Mouse (Mus musculus) heart, adult 2 months (tissue): ENCODE data around the gene Pklr. TPM values are rescaled to one million over a fixed set of nuclear protein-coding genes. Genes with fewer than 3 reads are reported as not detected.

Source experiments
- DNase-seq, 2 experiments: peaks; one replicate each; pipeline ENCODE4 v3.0.0; 2021
- H3K27ac ChIP-seq: fragments of 200-600 bp; 2 replicates; pipeline ENCODE4 v1.8.1; 2022
- H3K27me3 ChIP-seq: fragments of 200-500 bp; 2 replicates; pipeline ENCODE4 v1.6.1; 2012; ENCODE audit warnings: mild to moderate bottlenecking, low read length, inconsistent platforms, mixed read lengths; ENCODE audit not compliant: control insufficient read depth, insufficient read depth
- H3K36me3 ChIP-seq: fragments of 200-500 bp; 2 replicates; pipeline ENCODE4 v1.6.1; 2012; ENCODE audit warnings: low read length, inconsistent platforms; ENCODE audit not compliant: control insufficient read depth, insufficient read depth
- H3K4me1 ChIP-seq: fragments of 200-500 bp; 2 replicates; pipeline ENCODE4 v1.6.1; 2011; ENCODE audit warnings: low read length; ENCODE audit not compliant: control insufficient read depth, insufficient read depth
- H3K4me3 ChIP-seq: fragments of 200-600 bp; 2 replicates; pipeline ENCODE4 v1.8.1; 2022
- H3K79me2 ChIP-seq: fragments of 200-500 bp; replicated peaks from 2 replicates; pipeline ENCODE4 v1.6.1; 2012; ENCODE audit warnings: mild to moderate bottlenecking, inconsistent platforms, low read length, moderate library complexity, mixed read lengths; ENCODE audit not compliant: control insufficient read depth, insufficient read depth
- H3K9ac ChIP-seq: fragments of 200-500 bp; 2 replicates; pipeline ENCODE4 v1.6.1; 2012; ENCODE audit warnings: low read depth, mild to moderate bottlenecking, control low read depth, inconsistent platforms, low read length, mixed read lengths
- CTCF ChIP-seq: fragments of 200-600 bp; IDR thresholded peaks from 2 replicates; pipeline ENCODE4 v1.8.1; 2022; ENCODE audit warnings: antibody characterized with exemption, mild to moderate bottlenecking, moderate library complexity
- EP300 ChIP-seq: fragments of 200-500 bp; IDR thresholded peaks from 2 replicates; pipeline ENCODE4 v1.6.1; 2011; ENCODE audit warnings: low read depth, low read length, control low read depth; ENCODE audit not compliant: insufficient read depth
- POLR2A ChIP-seq: fragments of 200-500 bp; IDR thresholded peaks from 2 replicates; pipeline ENCODE4 v1.6.1; 2011; ENCODE audit warnings: mild to moderate bottlenecking, low read depth, low read length, control low read depth; ENCODE audit not compliant: insufficient read depth
- WGBS: fragments of 180-500 bp; shearing (Covaris S2); methylation state at CpG from one replicate; pipeline ENCODE4 v1.1.7; 2018; 5-methylcytosine and 5-hydroxymethylcytosine counted together
- intact Hi-C: fragments of 180-260 bp; cut with DNase I; formaldehyde crosslinking; loops from one replicate; pipeline ENCODE4 v1.15.1; 2025
- polyA plus RNA-seq: library from polyadenylated mRNA; depleted of rRNA; stranded (reverse); fragments of >200 nt; gene quantifications from 2 replicates; pipeline ENCODE4 v1.2.3, GENCODE M21; 2012
- total RNA-seq, 2 experiments: library from RNA; stranded (reverse); gene quantifications; 2 replicates each; pipeline ENCODE4 v1.2.3; 2021

Gene Pklr
- total and polyA plus RNA-seq, 3 experiments = 0.06 TPM; not detected in 2

DNA sequence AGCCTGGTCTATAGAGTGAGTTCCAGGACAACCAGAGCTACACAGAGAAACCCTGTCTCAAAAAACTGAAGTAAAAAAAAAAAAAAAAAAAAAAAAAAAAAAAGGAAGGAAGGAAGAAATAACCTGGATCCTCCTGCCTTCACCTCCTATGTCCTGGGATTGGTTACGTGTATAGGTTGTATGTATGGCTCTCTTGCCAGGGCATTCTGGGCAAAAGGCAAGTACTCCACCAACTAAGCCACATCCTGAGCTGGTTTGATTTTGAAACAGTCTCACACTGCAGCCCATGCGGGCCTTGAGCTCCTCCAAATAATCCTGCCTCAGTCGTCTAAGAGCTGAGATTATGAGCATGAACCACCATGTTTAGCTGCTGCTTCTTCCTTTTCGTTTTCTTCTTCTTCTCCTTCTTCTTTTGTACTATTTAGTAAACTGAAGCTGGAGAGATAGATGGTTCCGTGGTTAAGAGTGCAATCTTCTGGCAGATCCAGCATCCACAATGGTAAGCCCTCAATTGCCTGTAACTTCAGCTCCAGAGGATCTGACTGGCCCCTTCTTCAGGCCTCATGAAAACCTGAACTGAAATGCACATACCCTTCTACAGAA, 27.8 kb downstream of the Pklr start:
- WGBS = 70% methylated on average over 5 of the region's 5 CpGs
- TF ChIP-seq POLR2A = no peak
- no peak for TF ChIP-seq EP300
- TF ChIP-seq CTCF = no peak
- intact Hi-C loops = loop anchor here (2.0 to 10.0 kb wide), 2 partner anchors 51 to 219 kb away; partner anchors contain the start of gene Thbs3
- H3K27me3 ChIP-seq = no peaks in the 10 kb centered on the region
- no peaks in the 10 kb centered on the region; the same call in 1 of the 2 replicates for H3K36me3 ChIP-seq
- DNase-seq = no peak
- peaks cover 2% of the 10 kb centered on the region for H3K4me1 ChIP-seq
- H3K79me2 ChIP-seq = no peaks in the 10 kb centered on the region; the same call in 1 of the 2 replicates
- peak overlapping the region; percentile 68 for H3K4me3 ChIP-seq
- no peak overlapping the region for H3K9ac ChIP-seq
- H3K27ac ChIP-seq = peak overlapping the region; percentile 93

GRCm38 (mm10) chr3:89164506-89165267, 28.7 kb downstream of the Pklr start, which contains the start of gene Clk2:
Gene Clk2 (plus strand): TSS chr3:89164795.
- Histone ChIP-seq H3K9ac (peak within 1 kb of the TSS; percentile 90), H3K27ac (peak within 1 kb of the TSS; percentile 93), H3K4me3 (peak within 1 kb of the TSS; percentile 68), H3K36me3 (no peaks in the 10 kb centered on the region; the same call in 1 of the 2 replicates), H3K79me2 (no peaks in the 10 kb centered on the region; the same call in 1 of the 2 replicates), H3K4me1 (peaks cover 2% of the 10 kb centered on the region), H3K27me3 (no peaks in the 10 kb centered on the region)
- DNase-seq = peak; percentile 97
- intact Hi-C loops = loop anchor here (2.0 to 10.0 kb wide), 2 partner anchors 50 to 220 kb away; partner anchors contain the start of gene Thbs3
- under 1% methylated on average over 73 of the region's 79 CpGs for WGBS
- no peak for TF ChIP-seq CTCF
- peak; percentile 93 for TF ChIP-seq POLR2A

DNA sequence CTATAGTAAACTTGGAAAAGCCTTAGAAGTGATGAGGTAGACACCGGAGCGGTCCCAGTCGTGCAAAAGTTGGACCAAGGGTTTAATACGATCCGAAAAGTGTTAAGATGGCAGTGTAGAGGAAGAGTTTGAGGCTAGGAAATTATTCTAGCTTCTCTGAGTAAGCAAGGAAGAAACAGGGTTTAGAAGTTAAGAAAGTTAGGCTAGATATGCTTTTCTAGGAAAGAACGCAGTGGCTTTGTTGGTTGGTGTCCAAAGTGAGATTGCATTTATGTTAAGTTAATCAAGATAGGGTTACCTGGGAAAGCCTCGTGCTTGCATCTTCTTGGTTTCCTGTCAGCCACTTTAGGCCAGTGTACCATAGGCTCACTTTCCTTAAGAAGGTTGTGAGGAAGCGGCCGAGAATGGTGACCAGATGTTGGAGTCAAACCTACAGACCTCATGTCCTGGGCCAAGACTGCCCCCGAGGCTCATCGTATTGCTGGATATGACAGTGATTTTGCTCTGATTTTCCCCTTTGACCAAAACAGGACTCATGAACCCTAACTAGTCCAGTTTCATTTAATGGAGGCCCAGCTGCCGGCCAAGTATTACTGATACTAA, 29.4 kb downstream of the Pklr start:
- Histone ChIP-seq H3K9ac (peak overlapping the region; percentile 90), H3K36me3 (no peaks in the 10 kb centered on the region; the same call in 1 of the 2 replicates), H3K4me3 (peak overlapping the region; percentile 68), H3K27ac (peak overlapping the region; percentile 93), H3K27me3 (no peaks in the 10 kb centered on the region), H3K4me1 (peaks cover 2% of the 10 kb centered on the region), H3K79me2 (no peaks in the 10 kb centered on the region; the same call in 1 of the 2 replicates)
- no peak for DNase-seq
- 13% methylated on average over 12 of the region's 12 CpGs for WGBS
- TF ChIP-seq EP300 (no peak), CTCF (no peak), POLR2A (no peak)
- intact Hi-C loops = loop anchor here (2.0 to 10.0 kb wide), 2 partner anchors 49 to 221 kb away; partner anchors contain the start of gene Thbs3

- Histone ChIP-seq H3K27ac (no peak overlapping the region), H3K36me3 (no peaks in the 10 kb centered on the region; the same call in 1 of the 2 replicates), H3K79me2 (no peaks in the 10 kb centered on the region; the same call in 1 of the 2 replicates), H3K4me1 (peaks cover 2% of the 10 kb centered on the region), H3K27me3 (no peaks in the 10 kb centered on the region), H3K4me3 (no peak overlapping the region), H3K9ac (no peak overlapping the region)
- WGBS = 89% methylated on average over 19 of the region's 19 CpGs
- no peak for DNase-seq
- no peak for TF ChIP-seq POLR2A
- TF ChIP-seq CTCF = no peak
- TF ChIP-seq EP300 = no peak
- intact Hi-C loops = loop anchor here (10.0 kb wide), 1 partner anchor 222 kb away; no protein-coding TSS in a partner anchor
Measured at GRCm38 (mm10) chr3:89166945-89167344, 31.0 kb downstream of the Pklr start.

- no peaks in the 10 kb centered on the region; the same call in 1 of the 2 replicates for H3K36me3 ChIP-seq
- no peak for DNase-seq
- H3K27ac ChIP-seq = no peak overlapping the region
- H3K4me3 ChIP-seq = no peak overlapping the region
- 94% methylated on average over 11 of the region's 11 CpGs for WGBS
- no peak for TF ChIP-seq POLR2A
- no peak for TF ChIP-seq EP300
- no peak for TF ChIP-seq CTCF
- no peaks in the 10 kb centered on the region for H3K79me2 ChIP-seq
- peaks cover 2% of the 10 kb centered on the region for H3K4me1 ChIP-seq
- no peaks in the 10 kb centered on the region for H3K27me3 ChIP-seq
- no peak overlapping the region for H3K9ac ChIP-seq
- intact Hi-C loops = loop anchor here (10.0 kb wide), 1 partner anchor 620 kb away; the partner anchor contains the start of genes Lamtor2 and Ubqln4
Measured at GRCm38 (mm10) chr3:89174844-89175243, 38.9 kb downstream of the Pklr start.
